Mouse (Mus musculus) CD8-positive naive resting alpha-beta T cell, adult 2 months (primary cell): ENCODE measurements at regions not wholly inside any gene's neighbourhood (a gene's known extent, or its start where the extent isn't known, plus 50 kb on each side); places are given as distances from the start of the nearest gene placed in this dataset.
A peak's percentile ranks its signal among the peaks of the same experiment; 100 is the strongest.

Source experiments
- DNase-seq, 2 experiments: peaks; one replicate each; pipeline ENCODE4 v3.0.0; 2022; ENCODE audit warnings: low read depth in 2 of 2, low spot score in 2 of 2

- no peak for DNase-seq
Measured at GRCm38 (mm10) chr17:14610791-14611522, 83.1 kb downstream of the Thbs2 start.

- DNase-seq, result no peak
Measured at GRCm38 (mm10) chr17:14608845-14609244, 85.2 kb downstream of the Thbs2 start.

GRCm38 (mm10) chr17:14606356-14606989 lies 87.6 kb downstream of the Thbs2 start:
- no peak for DNase-seq

- DNase-seq, result no peak
Measured at GRCm38 (mm10) chr17:14599681-14600080, 94.4 kb downstream of the Thbs2 start.

- no peak for DNase-seq
Measured at GRCm38 (mm10) chr17:14596470-14596869, 97.6 kb downstream of the Thbs2 start.

- DNase-seq, result no peak
Measured at GRCm38 (mm10) chr17:14595525-14595924, 98.5 kb downstream of the Thbs2 start.

GRCm38 (mm10) chr17:14588086-14588817 lies 105.8 kb downstream of the Thbs2 start:
- no peak for DNase-seq

GRCm38 (mm10) chr17:14579671-14580070 lies 114.4 kb downstream of the Thbs2 start:
- no peak for DNase-seq

GRCm38 (mm10) chr17:14578721-14579120 lies 115.3 kb downstream of the Thbs2 start:
- DNase-seq, result no peak

GRCm38 (mm10) chr17:14578194-14578593 lies 115.8 kb downstream of the Thbs2 start:
- no peak for DNase-seq

- no peak for DNase-seq
Measured at GRCm38 (mm10) chr17:14576159-14576558, 117.9 kb downstream of the Thbs2 start.

GRCm38 (mm10) chr17:14571143-14571542 lies 122.9 kb downstream of the Thbs2 start:
- DNase-seq, result no peak

GRCm38 (mm10) chr17:14570266-14570775 lies 123.7 kb downstream of the Thbs2 start:
- no peak for DNase-seq

- no peak for DNase-seq
Measured at GRCm38 (mm10) chr17:14562191-14562590, 131.8 kb downstream of the Thbs2 start.

- DNase-seq, result no peak
Measured at GRCm38 (mm10) chr17:14557214-14557613, 136.8 kb downstream of the Thbs2 start.

GRCm38 (mm10) chr17:14553195-14553594 lies 140.8 kb downstream of the Thbs2 start:
- no peak for DNase-seq

GRCm38 (mm10) chr17:14552081-14552480 lies 142.0 kb downstream of the Thbs2 start:
- DNase-seq, result no peak

- no peak for DNase-seq
Measured at GRCm38 (mm10) chr17:14551610-14552009, 142.4 kb downstream of the Thbs2 start.

- DNase-seq, result peak in 1 of 2 experiments; percentile 2
Measured at GRCm38 (mm10) chr17:14545822-14546473, 148.1 kb downstream of the Thbs2 start.

GRCm38 (mm10) chr17:14544343-14545002 lies 149.6 kb downstream of the Thbs2 start:
- DNase-seq, result no peak

- no peak for DNase-seq
Measured at GRCm38 (mm10) chr17:14541035-14541434, 153.0 kb downstream of the Thbs2 start.
